Mouse (Mus musculus) gastrocnemius, postnatal 25 days (tissue): ENCODE measurements at regions not wholly inside any gene's neighbourhood (a gene's known extent, or its start where the extent isn't known, plus 50 kb on each side); places are given as distances from the start of the nearest gene placed in this dataset.

Experiments
- DNase-seq: peaks from one replicate; pipeline ENCODE4 v3.0.0; 2022

GRCm38 (mm10) chr16:7863406-7863805 lies 561.5 kb downstream of the Tmem114 start:
- DNase-seq = no peak

- DNase-seq = no peak
Observed at GRCm38 (mm10) chr16:7839139-7839538, 585.8 kb downstream of the Tmem114 start.

GRCm38 (mm10) chr16:7831142-7831541 lies 593.8 kb downstream of the Tmem114 start:
- no peak for DNase-seq

GRCm38 (mm10) chr16:7829939-7830650 lies 594.8 kb downstream of the Tmem114 start:
- DNase-seq = no peak

- no peak for DNase-seq
Observed at GRCm38 (mm10) chr16:7801161-7801560, 623.8 kb downstream of the Tmem114 start.

GRCm38 (mm10) chr16:7797176-7797786 lies 627.7 kb downstream of the Tmem114 start:
- no peak for DNase-seq

GRCm38 (mm10) chr16:7795561-7795960 lies 629.4 kb downstream of the Tmem114 start:
- no peak for DNase-seq

GRCm38 (mm10) chr16:7792521-7792920 lies 632.4 kb downstream of the Tmem114 start:
- DNase-seq = no peak

- no peak for DNase-seq
Observed at GRCm38 (mm10) chr16:7790260-7790659, 634.7 kb downstream of the Tmem114 start.

- DNase-seq = no peak
Observed at GRCm38 (mm10) chr16:7788209-7788608, 636.7 kb downstream of the Tmem114 start.

- DNase-seq = no peak
Observed at GRCm38 (mm10) chr16:7781506-7781905, 643.4 kb downstream of the Tmem114 start.

- no peak for DNase-seq
Observed at GRCm38 (mm10) chr16:7775635-7776034, 649.3 kb downstream of the Tmem114 start.

GRCm38 (mm10) chr16:7768433-7768832 lies 656.5 kb downstream of the Tmem114 start:
- DNase-seq = no peak

GRCm38 (mm10) chr16:7767691-7768090 lies 657.2 kb downstream of the Tmem114 start:
- DNase-seq = no peak

GRCm38 (mm10) chr16:7764383-7764782 lies 660.6 kb downstream of the Tmem114 start:
- no peak for DNase-seq

- no peak for DNase-seq
Observed at GRCm38 (mm10) chr16:7728186-7728585, 696.8 kb downstream of the Tmem114 start.

GRCm38 (mm10) chr16:7725225-7725624 lies 699.7 kb downstream of the Tmem114 start:
- no peak for DNase-seq

GRCm38 (mm10) chr16:7701471-7701870 lies 723.5 kb downstream of the Tmem114 start:
- no peak for DNase-seq

GRCm38 (mm10) chr16:7685484-7685883 lies 739.5 kb downstream of the Tmem114 start:
- no peak for DNase-seq

- no peak for DNase-seq
Observed at GRCm38 (mm10) chr16:7666096-7666495, 758.8 kb downstream of the Tmem114 start.

- no peak for DNase-seq
Observed at GRCm38 (mm10) chr16:7658133-7658532, 766.8 kb downstream of the Tmem114 start.

- DNase-seq = no peak
Observed at GRCm38 (mm10) chr16:7654451-7654850, 770.5 kb downstream of the Tmem114 start.

GRCm38 (mm10) chr16:7649771-7650170 lies 775.2 kb downstream of the Tmem114 start:
- no peak for DNase-seq
